Mouse (Mus musculus) testis, postnatal 10 days (tissue): ENCODE data around the gene Cyp19a1.

ENCODE experiments used
- DNase-seq: peaks from one replicate; pipeline ENCODE4 v3.0.0; 2021; ENCODE audit warnings: low spot score

The Cyp19a1 gene

DNA sequence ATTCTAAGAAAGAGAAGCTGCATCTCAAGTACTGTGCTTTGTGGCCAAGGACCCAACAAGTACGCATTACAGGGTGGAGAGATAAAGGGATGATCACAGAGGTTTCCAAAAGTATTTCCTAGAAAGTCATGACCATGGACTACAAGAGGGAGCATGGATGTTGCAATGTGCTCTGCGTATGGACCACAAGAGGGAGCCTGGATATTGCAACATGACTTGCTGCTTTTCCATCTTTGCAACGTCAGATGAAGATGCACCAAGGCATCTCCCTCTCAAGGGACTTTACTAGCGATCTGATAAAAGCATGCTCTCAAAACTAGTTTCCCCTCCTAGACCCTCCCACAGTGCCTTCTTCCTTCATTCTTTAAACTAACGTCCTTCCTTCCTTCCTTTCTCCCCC lies 98.4 kb downstream of the Cyp19a1 start:
- DNase-seq: no peak

DNA sequence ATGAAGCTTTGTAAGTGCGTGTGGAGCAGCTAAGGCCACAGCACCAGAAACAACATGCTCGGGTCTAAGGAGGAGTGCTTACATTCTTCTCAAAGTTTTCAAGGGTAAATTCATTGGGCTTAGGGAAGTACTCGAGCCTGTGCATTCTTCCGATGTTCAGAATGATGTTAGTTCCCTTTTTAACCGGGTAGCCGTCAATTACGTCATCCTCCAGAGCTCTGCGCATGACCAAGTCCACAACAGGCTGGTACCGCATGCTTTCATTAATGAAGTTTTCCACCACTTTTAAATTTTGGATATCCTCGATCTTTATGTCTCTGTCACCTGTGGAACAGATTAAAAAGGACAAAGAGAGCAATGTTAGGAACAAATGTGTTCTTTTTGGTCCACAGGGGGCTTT lies 99.5 kb downstream of the Cyp19a1 start:
- DNase-seq: no peak

DNA sequence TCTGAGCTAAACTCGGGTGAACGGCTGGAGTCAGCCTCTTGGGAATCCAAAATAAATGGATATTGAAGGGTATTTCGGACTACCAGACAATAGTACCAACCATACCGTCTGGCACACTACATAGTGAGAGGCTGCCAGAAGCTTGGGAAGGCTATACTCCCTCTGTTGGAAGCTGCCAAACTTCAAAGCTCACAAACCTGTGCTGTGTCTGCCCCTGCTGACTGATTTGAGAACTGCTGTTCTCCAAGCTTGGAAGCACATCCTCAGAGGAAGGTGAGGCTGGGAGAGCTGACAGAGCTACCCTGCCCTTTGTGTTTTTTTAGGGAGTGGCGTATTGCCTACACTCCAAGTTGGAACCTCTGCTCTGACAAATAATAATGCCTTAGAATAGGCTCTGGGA lies 104.8 kb downstream of the Cyp19a1 start:
- DNase-seq: no peak

- no peak for DNase-seq
These were observed 114.2 kb downstream of the Cyp19a1 start for GRCm38 (mm10) chr9:54153679-54154078.

DNA sequence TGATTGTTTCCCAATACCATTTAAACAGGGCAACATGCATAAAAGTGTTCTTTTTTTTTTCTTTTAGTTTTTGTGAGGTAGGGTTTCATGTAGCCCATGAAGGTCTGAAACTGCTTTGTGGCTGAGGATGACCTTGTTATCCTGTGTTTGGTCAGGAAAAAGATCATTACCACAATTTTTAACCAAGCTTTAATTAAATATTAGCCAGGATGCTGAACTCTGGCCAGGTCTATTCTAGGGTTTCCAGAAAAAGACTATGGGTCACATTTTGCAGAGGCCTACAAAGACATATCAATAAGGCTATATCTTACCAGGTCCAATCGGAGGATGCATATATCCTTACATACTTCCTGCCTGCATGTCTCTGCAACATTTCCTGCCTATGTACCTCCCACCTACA lies 128.7 kb downstream of the Cyp19a1 start:
- no peak for DNase-seq
